In the genomic region with DNA sequence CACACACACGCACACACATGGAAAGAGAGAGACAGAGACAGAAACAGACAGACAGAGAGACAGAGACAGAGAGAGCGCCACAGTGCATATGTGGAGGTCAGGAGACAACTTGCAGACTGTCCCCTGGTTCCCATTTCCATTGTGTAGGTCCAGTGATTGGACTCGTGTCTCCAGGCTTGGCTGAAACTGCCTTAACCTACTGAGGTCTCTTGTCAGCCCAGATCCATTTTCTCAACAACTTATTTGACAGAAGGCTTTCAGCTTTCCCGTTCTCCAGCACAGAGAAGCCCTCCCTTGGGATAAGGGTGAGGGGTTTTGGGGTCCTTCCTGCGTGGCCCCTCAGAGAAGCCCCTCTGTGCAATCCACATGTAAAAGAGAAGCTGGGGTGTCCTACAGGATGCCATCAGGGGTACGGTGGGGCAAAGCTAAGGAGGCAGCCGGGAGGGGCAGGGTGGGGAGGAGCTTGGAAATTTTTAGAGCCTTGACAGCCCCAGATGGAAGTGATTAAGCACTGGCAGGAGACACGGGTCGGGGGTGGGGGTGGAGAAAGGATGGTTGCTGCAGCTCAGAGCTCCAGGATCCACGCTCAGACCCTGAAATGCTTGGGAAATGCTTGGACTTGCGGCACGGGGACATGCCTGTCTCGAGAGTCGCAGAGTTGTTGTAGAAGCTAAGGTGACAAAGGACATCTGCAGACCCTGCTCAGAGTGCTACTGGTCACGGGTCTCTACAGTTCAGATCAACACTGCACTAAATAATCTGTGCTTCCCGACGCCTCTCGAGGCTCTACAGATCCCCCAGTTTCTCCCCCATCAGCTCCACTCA, we compare ENCODE assay signal across 13 mouse cellular contexts. TPM values are rescaled to one million over a fixed set of nuclear protein-coding genes. Genes with fewer than 3 reads are reported as not detected.
A peak's percentile ranks its signal among the peaks of the same experiment; 100 is the strongest.
DNase-seq lines count a peak whose midpoint lies in the region; ATAC-seq lines count a peak whose summit lies in the region.
"Had no signal": no experiment of that assay in that cellular context is flagged by ENCODE, and none has a peak within 500 bp of the region (broad histone marks: within the 10 kb centered on the region; RNA-seq: fewer than 3 reads in every experiment).

No protein-coding gene starts in this region.

- H3K36me3 ChIP-seq in heart, embryonic 16.5 days (ENCODE audit: control insufficient read depth, insufficient read depth): no peaks in the 10 kb centered on the region
- no peaks in the 10 kb centered on the region for H3K36me3 ChIP-seq in neural tube, embryonic 15.5 days
- no peaks in the 10 kb centered on the region for H3K36me3 ChIP-seq in intestine, embryonic 15.5 days

- WGBS in heart, embryonic 16.5 days: 35% methylated on average over 18 of the region's 18 CpGs
- 73% methylated on average over 18 of the region's 18 CpGs for WGBS in neural tube, embryonic 15.5 days
- WGBS in intestine, embryonic 15.5 days: 35% methylated on average over 18 of the region's 18 CpGs

- DNase-seq in heart, postnatal 25 days (ENCODE audit: low spot score): no peak
- DNase-seq in neural tube, embryonic 10.5 days (ENCODE audit: extremely low spot score, low spot score): peak; percentile 53
- no peak for DNase-seq in MN1 (ENCODE audit: low spot score)
- DNase-seq: adrenal gland, postnatal 14 days; cerebellum, postnatal 36 days; gastrocnemius, postnatal 10 days; thymus, postnatal 36 days had no signal

- peak overlapping the region; percentile 4; the same call in 1 of the 2 replicates for H3K4me2 ChIP-seq in heart, embryonic 16.5 days (ENCODE audit: low read depth, low read length)
- no peak overlapping the region for H3K4me2 ChIP-seq in neural tube, embryonic 15.5 days
- H3K4me2 ChIP-seq in intestine, embryonic 15.5 days (replicated peaks): peak overlapping the region; percentile 16; the same call in 1 of the 2 replicates

- H3K27ac ChIP-seq in heart, embryonic 16.5 days (ENCODE audit: low read length): 0 out of 2 replicates have a peak overlapping the region, but pooled peaks have one; percentile 5
- H3K27ac ChIP-seq in neural tube, embryonic 15.5 days (replicated peaks): no peak overlapping the region
- H3K27ac ChIP-seq in intestine, embryonic 15.5 days: no peak overlapping the region

- peaks cover 15% of the 10 kb centered on the region for H3K4me1 ChIP-seq in heart, embryonic 16.5 days (ENCODE audit: control insufficient read depth, insufficient read depth, low read length)
- H3K4me1 ChIP-seq in neural tube, embryonic 15.5 days: no peaks in the 10 kb centered on the region
- H3K4me1 ChIP-seq in intestine, embryonic 15.5 days (replicated peaks): no peaks in the 10 kb centered on the region

- peaks cover 2% of the 10 kb centered on the region; the same call in 1 of the 2 replicates for H3K27me3 ChIP-seq in heart, embryonic 16.5 days (ENCODE audit: control insufficient read depth, insufficient read depth, low read length)
- no peaks in the 10 kb centered on the region for H3K27me3 ChIP-seq in neural tube, embryonic 15.5 days (replicated peaks)
- no peaks in the 10 kb centered on the region; the same call in 1 of the 2 replicates for H3K27me3 ChIP-seq in intestine, embryonic 15.5 days (replicated peaks)

- no peaks in the 10 kb centered on the region for H3K9me3 ChIP-seq in heart, embryonic 16.5 days (replicated peaks; ENCODE audit: control insufficient read depth, low read length)
- H3K9me3 ChIP-seq in neural tube, embryonic 15.5 days (replicated peaks): no peaks in the 10 kb centered on the region
- no peaks in the 10 kb centered on the region for H3K9me3 ChIP-seq in intestine, embryonic 15.5 days

- H3K4me3 ChIP-seq in heart, embryonic 16.5 days (ENCODE audit: low read length): no peak overlapping the region
- no peak overlapping the region for H3K4me3 ChIP-seq in neural tube, embryonic 15.5 days (replicated peaks)
- H3K4me3 ChIP-seq in intestine, embryonic 15.5 days (replicated peaks): no peak overlapping the region

- 0 out of 2 replicates have a peak, but pooled peaks have one; percentile 19 for ATAC-seq in heart, embryonic 16.5 days (replicated peaks; ENCODE audit: extremely low read depth, insufficient read depth, low FRiP score)
- no peak for ATAC-seq in neural tube, embryonic 15.5 days (ENCODE audit: low FRiP score)
- no peak for ATAC-seq in intestine, embryonic 15.5 days
- no peak for ATAC-seq in inflammation-experienced regulatory T-cells, adult 6 months

- intact Hi-C loops in heart, postnatal 25 days (cut with DNase I): no loop called here

- peak overlapping the region; percentile 13; the same call in 1 of the 2 replicates for H3K9ac ChIP-seq in heart, embryonic 16.5 days (ENCODE audit: low read length)
- no peak overlapping the region for H3K9ac ChIP-seq in neural tube, embryonic 15.5 days (replicated peaks)
- H3K9ac ChIP-seq in intestine, embryonic 15.5 days: no peak overlapping the region

RNA-seq across cellular contexts. Expression of gene Tmem270, which starts 39.0 kb away (rescaled TPM):
- not detected in 2 replicates for polyA plus RNA-seq in heart, embryonic 16.5 days (2015; fragmentation: Nextera tagmentation; extraction: Ambion mirVana)
- not detected for total RNA-seq in heart, postnatal 25 days (2021)
- polyA plus RNA-seq in neural tube, embryonic 15.5 days (2015; fragmentation: Nextera tagmentation; extraction: Ambion mirVana): not detected in 2 replicates
- not detected in 2 replicates for polyA plus RNA-seq in intestine, embryonic 15.5 days (2015; fragmentation: Nextera tagmentation; extraction: Ambion mirVana)
- not detected for polyA plus RNA-seq in inflammation-experienced regulatory T-cells, adult 6 months (2017; shearing (Covaris generic))
- total RNA-seq: adrenal gland, postnatal 14 days; ES-E14; gastrocnemius, postnatal 10 days; megakaryocyte progenitor cell, adult 5-6 weeks had no signal

RNA-seq across cellular contexts. Expression of gene Cldn13, which starts 47.8 kb away (rescaled TPM):
- 0.70 and 0.84 TPM in 2 replicates for polyA plus RNA-seq in heart, embryonic 16.5 days (2015; fragmentation: Nextera tagmentation; extraction: Ambion mirVana)
- total RNA-seq in heart, postnatal 25 days (2021): not detected
- polyA plus RNA-seq in neural tube, embryonic 15.5 days (2015; fragmentation: Nextera tagmentation; extraction: Ambion mirVana): not detected in 2 replicates
- 3.9 and 5.3 TPM in 2 replicates for polyA plus RNA-seq in intestine, embryonic 15.5 days (2015; fragmentation: Nextera tagmentation; extraction: Ambion mirVana)
- not detected for polyA plus RNA-seq in inflammation-experienced regulatory T-cells, adult 6 months (2017; shearing (Covaris generic))
- total RNA-seq: ES-E14 had no signal
